Mouse (Mus musculus) 3134 (cell line): Measurements from ENCODE around the gene Parp16.
"Not testable (repeated sequence)": the region's sequence is repeated elsewhere in the genome, so short reads cannot be mapped to it uniquely, and the experiment has no call there.

Source experiments
- DNase-seq: peaks from one replicate; pipeline ENCODE4 v3.0.0-alpha.2; 2011; ENCODE audit warnings: low spot score; ENCODE audit not compliant: insufficient read length; ENCODE audit errors: extremely low read depth

Parp16 gene

GRCm38 (mm10) chr9:65275810-65276530 is 80.8 kb downstream of the Parp16 start:
- no peak for DNase-seq

GRCm38 (mm10) chr9:65281536-65282151 is 86.5 kb downstream of the Parp16 start:
- no peak for DNase-seq

- no peak for DNase-seq
Observed at GRCm38 (mm10) chr9:65283301-65283700, 88.1 kb downstream of the Parp16 start.

- not testable (repeated sequence) for DNase-seq
Observed at GRCm38 (mm10) chr9:65288252-65288651, 93.1 kb downstream of the Parp16 start.
